Mouse (Mus musculus) liver, embryonic 15.5 days (tissue): ENCODE data around the gene Fkbp9. TPM values are rescaled to one million over a fixed set of nuclear protein-coding genes. Genes with fewer than 3 reads are reported as not detected.

Experiments used
- ATAC-seq: fragments of 200-750 bp; cut with Nextera tagmentation; 2 replicates; pipeline ENCODE4 v1.8.0; 2017; ENCODE audit warnings: moderate number of reproducible peaks, mild to moderate bottlenecking, moderate library complexity; ENCODE audit not compliant: insufficient read depth
- H3K27ac ChIP-seq: fragments of 300-500 bp; sonication (generic); replicated peaks from 2 replicates; pipeline ENCODE4 v1.5.1; 2015; ENCODE audit warnings: mild to moderate bottlenecking, inconsistent platforms
- H3K27me3 ChIP-seq: fragments of 300-500 bp; sonication (generic); 2 replicates; pipeline ENCODE4 v1.6.1; 2015; ENCODE audit warnings: mild to moderate bottlenecking, inconsistent platforms
- H3K36me3 ChIP-seq: fragments of 300-500 bp; sonication (generic); replicated peaks from 2 replicates; pipeline ENCODE4 v1.6.1; 2015; ENCODE audit warnings: moderate library complexity, mild to moderate bottlenecking, inconsistent platforms
- H3K4me1 ChIP-seq: fragments of 300-500 bp; sonication (generic); replicated peaks from 2 replicates; pipeline ENCODE4 v1.6.1; 2015; ENCODE audit warnings: inconsistent platforms
- H3K4me2 ChIP-seq: fragments of 300-500 bp; sonication (generic); 2 replicates; pipeline ENCODE4 v1.6.1; 2015; ENCODE audit warnings: moderate library complexity, mild to moderate bottlenecking, inconsistent platforms
- H3K4me3 ChIP-seq: fragments of 300-500 bp; sonication (generic); replicated peaks from 2 replicates; pipeline ENCODE4 v1.5.1; 2015; ENCODE audit warnings: mild to moderate bottlenecking, inconsistent platforms
- H3K9ac ChIP-seq: fragments of 300-500 bp; sonication (generic); 2 replicates; pipeline ENCODE4 v1.6.1; 2015; ENCODE audit warnings: moderate library complexity, mild to moderate bottlenecking, inconsistent platforms
- H3K9me3 ChIP-seq: fragments of 300-500 bp; sonication (generic); replicated peaks from 2 replicates; pipeline ENCODE4 v1.6.1; 2016; ENCODE audit warnings: inconsistent platforms
- WGBS: fragments of 180-500 bp; shearing (Covaris S2); methylation state at CpG from one replicate; pipeline ENCODE4 v1.1.7; 2015; ENCODE audit warnings: mixed read lengths; ENCODE audit not compliant: insufficient replicate concordance; 5-methylcytosine and 5-hydroxymethylcytosine counted together
- polyA plus RNA-seq: library from polyadenylated mRNA; unstranded; fragments of >200 nt; fragmentation: Nextera tagmentation; extraction: Ambion mirVana; gene quantifications from 2 replicates; pipeline ENCODE4 v1.2.1, GENCODE M21; 2015

Gene Fkbp9
- polyA plus RNA-seq = 23.7 and 24.3 TPM in 2 replicates

DNA sequence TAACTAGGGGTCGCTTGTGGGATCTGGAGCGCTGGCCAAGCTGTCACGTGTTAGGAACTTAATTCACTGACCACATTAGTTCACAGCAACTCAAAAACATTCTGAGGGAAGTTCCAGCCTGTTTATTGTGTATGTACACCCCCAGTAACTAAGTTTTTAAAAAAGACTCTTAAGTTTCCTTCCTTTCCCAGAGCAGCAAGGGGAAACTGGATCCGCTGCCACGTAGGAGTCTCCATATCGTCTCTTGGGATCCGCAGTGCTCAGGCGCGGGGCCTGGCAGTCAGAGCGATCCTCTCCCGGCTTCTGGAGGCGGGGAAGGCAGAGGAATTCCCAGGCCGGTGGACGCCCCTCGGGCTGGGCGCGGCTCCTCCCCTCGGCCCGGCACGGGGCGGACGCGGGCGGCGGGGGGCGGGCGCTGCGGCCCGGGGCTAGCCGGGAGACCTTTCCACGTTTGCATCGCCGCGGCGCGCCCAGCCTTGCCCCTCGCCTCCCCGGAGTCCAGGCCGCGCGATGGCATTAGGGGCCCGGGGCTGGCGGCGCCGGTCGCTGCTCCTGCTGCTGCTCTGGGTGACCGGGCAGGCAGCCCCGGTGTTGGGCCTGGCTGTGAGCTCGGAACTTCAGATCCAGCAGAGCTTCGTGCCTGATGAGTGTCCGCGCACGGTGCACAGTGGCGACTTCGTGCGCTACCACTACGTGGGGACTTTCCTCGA lies at the start of gene Fkbp9:
Fkbp9 (plus strand) TSS at position 363 of the 710 bp plus-strand sequence.
- ATAC-seq = peak; percentile 87
- H3K4me2 ChIP-seq = peak within 1 kb of the TSS; percentile 87
- H3K9me3 ChIP-seq = no peaks in the 10 kb centered on the region
- peak within 1 kb of the TSS; percentile 56; the same call in 1 of the 2 replicates for H3K9ac ChIP-seq
- H3K27ac ChIP-seq = peak within 1 kb of the TSS; percentile 42; the same call in 1 of the 2 replicates
- H3K4me1 ChIP-seq = peaks cover 14% of the 10 kb centered on the region
- H3K27me3 ChIP-seq = peaks cover 20% of the 10 kb centered on the region
- WGBS = under 1% methylated on average over 52 of the region's 58 CpGs
- H3K36me3 ChIP-seq = no peaks in the 10 kb centered on the region
- peak within 1 kb of the TSS; percentile 64 for H3K4me3 ChIP-seq

DNA sequence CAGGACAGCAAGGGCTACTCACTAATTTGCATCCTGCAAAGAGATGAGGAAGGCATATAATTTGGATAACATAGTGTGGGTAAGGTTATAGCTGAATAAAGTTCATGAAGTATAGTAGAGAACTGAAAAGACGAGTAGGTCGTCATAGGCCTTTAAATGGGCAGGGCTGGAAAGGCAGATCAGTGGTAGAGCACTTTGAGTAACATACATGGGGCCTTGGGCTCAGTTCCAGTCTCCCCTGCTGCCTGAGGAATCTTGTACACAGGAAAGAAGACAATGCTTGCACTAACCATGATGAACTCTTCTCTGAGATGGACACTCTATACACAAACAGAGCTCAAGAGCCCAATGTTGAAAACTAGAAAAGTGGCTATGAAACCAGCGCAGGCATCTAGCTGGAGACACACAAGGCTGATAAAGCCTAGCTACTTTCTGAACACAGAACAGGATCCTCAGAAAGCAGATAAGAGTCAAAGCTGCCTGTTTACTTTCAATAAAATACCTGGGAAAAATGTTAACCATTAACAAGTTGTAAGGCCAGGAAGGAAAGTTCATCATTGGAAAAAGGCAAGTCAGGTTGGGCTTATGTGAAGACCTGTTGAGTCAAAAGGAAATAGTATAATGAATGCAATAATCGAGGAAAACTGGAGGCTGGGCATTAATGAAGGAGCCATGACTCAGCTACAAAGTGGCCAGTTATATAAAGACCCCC lies 48.1 kb upstream of the Fkbp9 start:
- peak overlapping the region; percentile 16; the same call in 1 of the 2 replicates for H3K4me2 ChIP-seq
- no peaks in the 10 kb centered on the region for H3K27me3 ChIP-seq
- 47% methylated on average over 4 of the region's 4 CpGs for WGBS
- H3K9ac ChIP-seq = no peak overlapping the region
- peak overlapping the region; percentile 33; the same call in 1 of the 2 replicates for H3K27ac ChIP-seq
- no peak for ATAC-seq
- no peaks in the 10 kb centered on the region for H3K9me3 ChIP-seq
- H3K4me3 ChIP-seq = no peak overlapping the region
- peaks cover 70% of the 10 kb centered on the region for H3K36me3 ChIP-seq
- peaks cover 39% of the 10 kb centered on the region for H3K4me1 ChIP-seq

DNA sequence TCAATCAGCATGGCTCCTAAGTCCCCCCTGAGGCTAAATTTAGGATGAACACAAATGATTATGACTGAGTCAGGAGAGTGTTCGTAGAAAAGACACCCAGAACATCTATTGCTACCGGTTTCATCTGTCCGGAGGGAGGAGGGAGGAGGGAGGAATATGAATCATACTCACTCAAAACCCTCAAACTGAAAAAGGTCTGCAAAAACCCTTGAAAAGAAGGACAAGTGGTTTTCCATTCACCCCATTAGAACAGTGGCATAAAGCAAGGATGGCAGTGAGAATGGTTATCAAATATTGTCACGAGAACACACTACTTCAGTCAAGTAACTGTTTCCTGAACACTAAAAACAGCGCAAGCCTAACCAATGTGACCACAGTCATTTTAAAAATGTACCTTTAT lies 46.8 kb upstream of the Fkbp9 start:
- H3K4me3 ChIP-seq = no peak overlapping the region
- no peak overlapping the region for H3K9ac ChIP-seq
- H3K27ac ChIP-seq = no peak overlapping the region; the same call in 1 of the 2 replicates
- H3K36me3 ChIP-seq = peaks cover 64% of the 10 kb centered on the region
- no peak overlapping the region for H3K4me2 ChIP-seq
- WGBS = 68% methylated on average over 5 of the region's 5 CpGs
- ATAC-seq = no peak
- no peaks in the 10 kb centered on the region for H3K9me3 ChIP-seq
- H3K27me3 ChIP-seq = no peaks in the 10 kb centered on the region
- H3K4me1 ChIP-seq = peaks cover 50% of the 10 kb centered on the region

DNA sequence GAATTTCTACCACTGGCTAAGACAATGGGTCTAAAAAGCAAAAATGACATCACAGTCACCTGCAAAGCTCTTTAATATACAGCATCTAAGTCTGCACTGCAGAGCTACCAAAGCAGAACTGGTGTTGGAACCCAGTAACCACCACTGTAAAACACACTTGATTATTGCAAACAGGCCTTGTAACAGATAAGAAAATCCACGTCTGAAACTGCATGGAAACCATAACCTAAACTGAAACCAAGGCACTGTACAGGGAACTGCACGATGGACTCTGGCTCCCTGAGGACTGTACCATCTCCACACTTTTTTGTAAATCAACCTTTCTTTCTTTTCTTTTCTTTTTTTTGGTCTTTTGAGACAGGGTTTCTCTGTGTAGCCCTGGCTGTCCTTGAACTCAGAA lies 44.2 kb upstream of the Fkbp9 start:
- no peaks in the 10 kb centered on the region for H3K9me3 ChIP-seq
- ATAC-seq = no peak
- H3K27ac ChIP-seq = no peak overlapping the region
- WGBS = 31% methylated on average over 2 of the region's 2 CpGs
- peaks cover 51% of the 10 kb centered on the region for H3K36me3 ChIP-seq
- no peaks in the 10 kb centered on the region for H3K27me3 ChIP-seq
- H3K9ac ChIP-seq = no peak overlapping the region
- H3K4me1 ChIP-seq = peaks cover 60% of the 10 kb centered on the region
- no peak overlapping the region for H3K4me2 ChIP-seq
- no peak overlapping the region for H3K4me3 ChIP-seq

DNA sequence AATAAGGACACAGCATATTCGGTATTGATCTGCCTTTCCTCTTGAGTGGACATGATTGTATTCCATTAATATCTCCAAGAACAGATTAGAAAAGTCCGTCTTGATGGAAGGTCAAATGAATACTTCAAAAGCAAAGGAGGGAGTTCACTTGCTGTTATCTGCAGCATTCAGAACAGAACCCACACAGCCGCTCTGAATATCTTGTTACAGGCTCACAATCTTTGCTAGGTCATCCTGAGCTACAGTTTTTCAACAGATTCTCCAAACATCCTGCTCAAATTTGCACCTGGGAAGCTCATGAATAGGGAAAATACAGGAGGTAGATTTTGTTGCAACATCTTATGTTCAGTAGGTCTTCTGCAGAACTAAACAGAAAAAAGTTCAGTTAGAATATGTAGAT lies 42.5 kb upstream of the Fkbp9 start:
- Histone ChIP-seq H3K36me3 (peaks cover 36% of the 10 kb centered on the region), H3K4me3 (no peak overlapping the region), H3K27ac (no peak overlapping the region), H3K9me3 (no peaks in the 10 kb centered on the region), H3K4me2 (no peak overlapping the region), H3K27me3 (no peaks in the 10 kb centered on the region), H3K9ac (no peak overlapping the region), H3K4me1 (peaks cover 57% of the 10 kb centered on the region)
- WGBS = 26% methylated on average over 3 of the region's 3 CpGs
- no peak for ATAC-seq

DNA sequence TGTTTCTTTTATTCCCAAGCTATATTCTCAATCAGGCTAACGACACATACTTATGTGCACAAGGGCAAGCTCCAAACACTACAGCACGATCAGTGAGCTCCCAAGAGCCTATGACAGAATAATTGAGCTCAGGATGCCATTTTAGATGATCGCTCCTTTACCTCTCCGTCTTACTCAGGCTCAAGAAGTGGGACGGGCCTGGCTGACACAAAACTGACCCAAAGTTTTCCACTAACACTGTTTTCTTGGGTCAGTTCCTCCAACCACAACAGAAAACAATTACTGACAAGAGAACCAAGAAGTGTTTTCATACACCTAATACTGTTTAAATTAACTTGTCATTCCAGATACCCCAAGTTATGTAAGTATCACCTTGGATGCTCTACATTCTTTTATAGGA lies 37.0 kb upstream of the Fkbp9 start:
- peak overlapping the region; percentile 94 for H3K4me3 ChIP-seq
- no peaks in the 10 kb centered on the region for H3K9me3 ChIP-seq
- no peak overlapping the region for H3K27ac ChIP-seq
- H3K4me2 ChIP-seq = peak overlapping the region; percentile 81
- H3K4me1 ChIP-seq = peaks cover 48% of the 10 kb centered on the region
- no peak overlapping the region for H3K9ac ChIP-seq
- no peaks in the 10 kb centered on the region for H3K27me3 ChIP-seq
- 84% methylated on average over 5 of the region's 5 CpGs for WGBS
- H3K36me3 ChIP-seq = no peaks in the 10 kb centered on the region; the same call in 1 of the 2 replicates
- ATAC-seq = no peak

DNA sequence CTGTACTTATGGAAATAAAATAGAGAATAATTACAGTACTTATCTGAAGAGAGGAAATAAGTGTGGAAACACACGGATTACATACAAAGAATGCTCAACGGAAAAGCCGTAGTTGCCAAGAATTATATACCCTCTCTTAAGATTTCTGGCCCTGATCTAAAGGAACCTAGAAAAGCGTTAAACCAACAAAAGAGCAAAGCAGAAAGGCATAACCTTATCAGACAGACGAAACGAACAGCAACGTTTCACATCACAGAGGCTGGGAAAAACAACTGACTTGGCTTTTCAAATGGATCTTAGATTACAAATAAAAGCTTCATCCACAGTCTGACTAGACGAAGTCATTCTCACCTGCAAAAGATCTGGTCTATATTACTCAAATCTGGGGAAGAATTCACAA lies 35.6 kb upstream of the Fkbp9 start:
- Histone ChIP-seq H3K27me3 (no peaks in the 10 kb centered on the region), H3K4me3 (peak overlapping the region; percentile 94), H3K4me1 (peaks cover 37% of the 10 kb centered on the region), H3K9ac (peak overlapping the region; percentile 92), H3K9me3 (no peaks in the 10 kb centered on the region), H3K27ac (peak overlapping the region; percentile 100), H3K36me3 (no peaks in the 10 kb centered on the region; the same call in 1 of the 2 replicates), H3K4me2 (peak overlapping the region; percentile 81)
- ATAC-seq = no peak
- WGBS = 1% methylated on average over 8 of the region's 8 CpGs

DNA sequence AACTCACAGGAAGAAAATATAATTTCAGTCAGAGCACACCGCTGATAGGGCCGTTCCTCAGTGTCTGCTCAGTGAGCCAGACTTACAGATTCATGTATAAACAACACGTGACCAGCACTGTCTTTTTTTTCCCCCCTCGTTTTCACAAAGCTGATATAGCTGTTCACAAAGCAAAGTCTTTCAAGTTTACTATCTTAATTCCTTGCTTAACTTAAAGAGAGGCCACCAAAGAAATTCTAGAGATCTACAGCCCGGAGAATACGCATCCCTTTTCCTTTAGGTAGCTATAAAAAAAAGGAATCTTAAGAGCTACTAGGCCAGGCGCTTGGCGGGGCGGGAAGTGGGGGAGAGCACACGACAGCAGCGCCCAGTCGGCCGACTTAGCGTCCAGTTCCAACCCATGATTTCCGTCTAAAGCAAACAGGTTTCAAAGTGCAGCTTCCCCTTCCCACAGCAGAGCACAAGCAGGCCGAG lies 35.2 kb upstream of the Fkbp9 start:
- H3K4me3 ChIP-seq = peak overlapping the region; percentile 94
- peak overlapping the region; percentile 81 for H3K4me2 ChIP-seq
- H3K27ac ChIP-seq = peak overlapping the region; percentile 100
- peak overlapping the region; percentile 92 for H3K9ac ChIP-seq
- H3K4me1 ChIP-seq = peaks cover 37% of the 10 kb centered on the region
- H3K9me3 ChIP-seq = no peaks in the 10 kb centered on the region
- ATAC-seq = peak; percentile 20
- under 1% methylated on average over 16 of the region's 16 CpGs for WGBS
- H3K36me3 ChIP-seq = no peaks in the 10 kb centered on the region; the same call in 1 of the 2 replicates
- H3K27me3 ChIP-seq = no peaks in the 10 kb centered on the region

DNA sequence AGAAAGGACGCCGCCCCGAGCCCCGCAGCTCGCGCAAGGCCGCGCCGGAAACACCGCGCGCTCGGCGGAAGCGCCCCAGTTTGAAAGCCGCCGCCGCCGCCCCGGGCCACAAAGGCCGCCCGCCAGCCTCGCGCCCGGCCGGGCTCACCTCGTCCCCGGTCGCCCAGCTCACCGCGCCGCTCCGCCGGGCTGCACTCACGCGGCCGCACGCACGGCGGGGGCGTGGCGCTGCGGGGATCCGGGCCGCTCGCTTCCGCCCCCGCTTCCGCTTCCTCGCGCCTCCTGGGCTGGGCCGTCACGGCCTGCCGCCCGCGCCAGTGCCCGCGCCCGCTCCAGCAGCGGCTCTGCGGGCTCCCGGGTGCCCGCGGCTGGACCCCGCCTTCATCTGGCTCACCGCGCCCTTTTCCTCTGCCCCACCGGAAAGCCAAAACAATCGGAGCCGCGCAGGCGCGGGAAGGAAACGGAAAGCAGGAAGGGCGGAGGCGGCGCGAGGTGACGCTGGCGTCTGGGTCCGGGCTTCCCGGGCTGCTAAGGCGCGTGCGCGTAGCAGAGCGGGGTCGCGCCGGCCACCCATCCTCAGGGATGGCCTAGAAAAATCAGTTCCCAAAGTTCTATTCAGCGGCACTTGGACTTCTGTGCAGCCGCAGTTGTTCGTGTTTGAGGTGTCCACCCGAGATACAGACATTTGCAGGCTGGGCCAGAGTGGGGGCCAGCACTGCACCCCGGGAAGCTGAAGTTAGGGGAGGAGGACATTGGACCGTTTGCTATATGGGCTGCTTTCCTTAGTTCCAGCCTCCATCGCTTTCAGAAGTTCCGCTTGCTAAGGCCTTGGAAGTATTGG lies 34.3 kb upstream of the Fkbp9 start, which contains the start of gene Kbtbd2:
Kbtbd2 (minus strand) TSS at position 503 of the 841 bp plus-strand sequence.
- Histone ChIP-seq H3K27me3 (no peaks in the 10 kb centered on the region; the same call in 1 of the 2 replicates), H3K27ac (peak within 1 kb of the TSS; percentile 100), H3K36me3 (no peaks in the 10 kb centered on the region), H3K4me2 (peak within 1 kb of the TSS; percentile 81), H3K9me3 (no peaks in the 10 kb centered on the region), H3K9ac (peak within 1 kb of the TSS; percentile 92), H3K4me1 (peaks cover 37% of the 10 kb centered on the region), H3K4me3 (peak within 1 kb of the TSS; percentile 94)
- ATAC-seq = peak; percentile 94
- under 1% methylated on average over 97 of the region's 98 CpGs for WGBS

DNA sequence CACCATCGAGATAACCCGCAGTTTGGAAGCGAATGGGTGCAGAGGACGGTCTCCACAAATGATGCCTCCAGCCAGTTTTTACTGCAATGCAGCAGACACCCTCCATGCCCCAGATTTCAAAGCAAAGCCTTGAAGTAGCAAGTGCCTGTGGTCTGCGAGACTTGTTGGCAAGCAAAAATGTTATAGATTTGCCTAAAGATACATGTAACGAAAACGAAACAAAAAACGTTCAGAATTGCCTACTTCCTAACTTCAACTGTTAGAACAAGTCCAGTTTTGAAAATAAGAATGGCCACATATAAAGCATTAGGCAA lies 33.8 kb upstream of the Fkbp9 start:
- H3K9ac ChIP-seq = peak overlapping the region; percentile 92
- H3K4me1 ChIP-seq = peaks cover 32% of the 10 kb centered on the region
- H3K27me3 ChIP-seq = no peaks in the 10 kb centered on the region; the same call in 1 of the 2 replicates
- H3K9me3 ChIP-seq = no peaks in the 10 kb centered on the region
- H3K4me2 ChIP-seq = peak overlapping the region; percentile 81
- peak overlapping the region; percentile 100 for H3K27ac ChIP-seq
- peak overlapping the region; percentile 94 for H3K4me3 ChIP-seq
- WGBS = 7% methylated on average over 8 of the region's 8 CpGs
- no peak for ATAC-seq
- H3K36me3 ChIP-seq = no peaks in the 10 kb centered on the region
